Mouse (Mus musculus) hindbrain, postnatal 0 days (tissue): ENCODE data around the gene Baiap2. TPM values are rescaled to one million over a fixed set of nuclear protein-coding genes. Genes with fewer than 3 reads are reported as not detected.

ENCODE experiments used
- ATAC-seq: fragments of 200-750 bp; cut with Nextera tagmentation; 2 replicates; pipeline ENCODE4 v1.8.0; 2017; ENCODE audit warnings: mild to moderate bottlenecking, moderate TSS enrichment, moderate library complexity
- DNase-seq: peaks from one replicate; pipeline ENCODE4 v3.0.0-alpha.2; 2015; ENCODE audit warnings: low spot score
- H3K27ac ChIP-seq: fragments of 300-500 bp; sonication (generic); 2 replicates; pipeline ENCODE4 v1.5.1; 2014; ENCODE audit warnings: mild to moderate bottlenecking
- H3K27me3 ChIP-seq: fragments of 300-500 bp; sonication (generic); 2 replicates; pipeline ENCODE4 v1.6.1; 2014; ENCODE audit warnings: low read length, mixed read lengths; ENCODE audit not compliant: insufficient read depth
- H3K36me3 ChIP-seq: fragments of 300-500 bp; sonication (generic); 2 replicates; pipeline ENCODE4 v1.6.1; 2014; ENCODE audit warnings: low read length, mixed read lengths; ENCODE audit not compliant: insufficient read depth
- H3K4me1 ChIP-seq: fragments of 300-500 bp; sonication (generic); 2 replicates; pipeline ENCODE4 v1.6.1; 2014; ENCODE audit warnings: antibody characterized with exemption, low read length, mixed read lengths; ENCODE audit not compliant: insufficient read depth
- H3K4me2 ChIP-seq: fragments of 300-500 bp; sonication (generic); 2 replicates; pipeline ENCODE4 v1.6.1; 2014; ENCODE audit warnings: low read depth, mild to moderate bottlenecking, low read length, moderate library complexity, mixed read lengths
- H3K4me3 ChIP-seq: fragments of 300-500 bp; sonication (generic); 2 replicates; pipeline ENCODE4 v1.5.1; 2014; ENCODE audit warnings: low read length
- H3K9ac ChIP-seq: fragments of 300-500 bp; sonication (generic); replicated peaks from 2 replicates; pipeline ENCODE4 v1.6.1; 2014; ENCODE audit warnings: mild to moderate bottlenecking, low read length, moderate library complexity, mixed read lengths
- H3K9me3 ChIP-seq: fragments of 300-500 bp; sonication (generic); 2 replicates; pipeline ENCODE4 v1.6.1; 2016; ENCODE audit warnings: low read length, mixed read lengths
- CTCF ChIP-seq: IDR thresholded peaks from 2 replicates; pipeline ENCODE4 v1.5.1; 2016; ENCODE audit warnings: antibody characterized with exemption, control low read depth, low read depth
- WGBS: fragments of 180-500 bp; shearing (Covaris S2); extraction: QIAGEN DNeasy Blood & Tissue Kit; methylation state at CpG from one replicate; pipeline ENCODE4 v1.1.7; 2014; 5-methylcytosine and 5-hydroxymethylcytosine counted together
- polyA plus RNA-seq: library from polyadenylated mRNA; unstranded; fragments of >200 nt; fragmentation: Nextera tagmentation; extraction: Ambion mirVana; gene quantifications from 2 replicates; pipeline ENCODE4 v1.2.1, GENCODE M21; 2015
- total RNA-seq: library from RNA; depleted of rRNA; stranded (reverse); fragments of >200 nt; gene quantifications from 2 replicates; pipeline ENCODE4 v1.2.3, GENCODE M21; 2014

Baiap2 gene
- total and polyA plus RNA-seq, 2 experiments from 2014 or later = 30.8 to 62.4 TPM

GRCm38 (mm10) chr11:119918521-119918920, 24.0 kb upstream of the Baiap2 start:
- Histone ChIP-seq H3K4me2 (no peak overlapping the region), H3K27ac (no peak overlapping the region), H3K9ac (no peak overlapping the region), H3K36me3 (peaks cover 27% of the 10 kb centered on the region), H3K4me3 (no peak overlapping the region), H3K9me3 (no peaks in the 10 kb centered on the region), H3K27me3 (no peaks in the 10 kb centered on the region), H3K4me1 (peaks cover 7% of the 10 kb centered on the region)
- WGBS = 80% methylated on average over 7 of the region's 7 CpGs
- DNase-seq = no peak
- ATAC-seq = no peak
- TF ChIP-seq CTCF = no peak

GRCm38 (mm10) chr11:119919432-119919831, 23.1 kb upstream of the Baiap2 start:
- H3K4me2 ChIP-seq = no peak overlapping the region
- no peak for TF ChIP-seq CTCF
- H3K36me3 ChIP-seq = peaks cover 27% of the 10 kb centered on the region
- no peak overlapping the region for H3K9ac ChIP-seq
- H3K4me3 ChIP-seq = no peak overlapping the region
- H3K4me1 ChIP-seq = peaks cover 6% of the 10 kb centered on the region
- DNase-seq = no peak
- H3K9me3 ChIP-seq = no peaks in the 10 kb centered on the region
- no peaks in the 10 kb centered on the region for H3K27me3 ChIP-seq
- H3K27ac ChIP-seq = no peak overlapping the region
- ATAC-seq = 0 out of 2 replicates have a peak, but pooled peaks have one; percentile 4
- WGBS = 93% methylated on average over 4 of the region's 4 CpGs

- H3K4me3 ChIP-seq = no peak overlapping the region
These were observed 22.7 kb upstream of the Baiap2 start for GRCm38 (mm10) chr11:119919897-119920296.

GRCm38 (mm10) chr11:119920668-119921067, 21.9 kb upstream of the Baiap2 start:
- Histone ChIP-seq H3K4me1 (no peaks in the 10 kb centered on the region), H3K4me3 (no peak overlapping the region), H3K9ac (no peak overlapping the region), H3K4me2 (no peak overlapping the region), H3K9me3 (no peaks in the 10 kb centered on the region), H3K36me3 (peaks cover 27% of the 10 kb centered on the region), H3K27me3 (no peaks in the 10 kb centered on the region), H3K27ac (no peak overlapping the region)
- 88% methylated on average over 5 of the region's 5 CpGs for WGBS
- no peak for TF ChIP-seq CTCF
- DNase-seq (no peak), ATAC-seq (no peak)

More at GRCm38 (mm10) chr11:119919897-119920296, 22.7 kb upstream of the Baiap2 start:
- H3K9me3 ChIP-seq = no peaks in the 10 kb centered on the region
- DNase-seq (peak; percentile 82), ATAC-seq (peak; percentile 58)
- peaks cover 27% of the 10 kb centered on the region for H3K36me3 ChIP-seq
- H3K4me2 ChIP-seq = no peak overlapping the region
- 0 out of 2 replicates have a peak, but pooled peaks cover 1% of the 10 kb centered on the region for H3K4me1 ChIP-seq
- WGBS = 66% methylated on average over 8 of the region's 8 CpGs
- no peak overlapping the region for H3K9ac ChIP-seq
- no peaks in the 10 kb centered on the region for H3K27me3 ChIP-seq
- peak; percentile 98 for TF ChIP-seq CTCF
- H3K27ac ChIP-seq = no peak overlapping the region

- H3K27ac ChIP-seq = no peak overlapping the region
- DNase-seq (no peak), ATAC-seq (no peak)
- no peak overlapping the region for H3K4me2 ChIP-seq
- H3K36me3 ChIP-seq = no peaks in the 10 kb centered on the region
- 74% methylated on average over 5 of the region's 5 CpGs for WGBS
- no peaks in the 10 kb centered on the region for H3K9me3 ChIP-seq
- H3K4me1 ChIP-seq = no peaks in the 10 kb centered on the region
- no peaks in the 10 kb centered on the region for H3K27me3 ChIP-seq
- H3K9ac ChIP-seq = no peak overlapping the region
- no peak overlapping the region for H3K4me3 ChIP-seq
- no peak for TF ChIP-seq CTCF
These were observed 17.4 kb upstream of the Baiap2 start for GRCm38 (mm10) chr11:119925176-119925575.

GRCm38 (mm10) chr11:119926762-119927161, 15.8 kb upstream of the Baiap2 start:
- WGBS = 73% methylated on average over 5 of the region's 5 CpGs
- TF ChIP-seq CTCF = no peak
- DNase-seq (no peak), ATAC-seq (no peak)
- H3K4me3 ChIP-seq = no peak overlapping the region
- H3K9me3 ChIP-seq = no peaks in the 10 kb centered on the region
- H3K27me3 ChIP-seq = no peaks in the 10 kb centered on the region
- H3K9ac ChIP-seq = no peak overlapping the region
- H3K4me1 ChIP-seq = no peaks in the 10 kb centered on the region
- no peak overlapping the region for H3K27ac ChIP-seq
- no peak overlapping the region for H3K4me2 ChIP-seq
- H3K36me3 ChIP-seq = no peaks in the 10 kb centered on the region

GRCm38 (mm10) chr11:119928023-119928681, 14.4 kb upstream of the Baiap2 start:
- Histone ChIP-seq H3K36me3 (no peaks in the 10 kb centered on the region), H3K27ac (no peak overlapping the region), H3K9me3 (no peaks in the 10 kb centered on the region), H3K27me3 (no peaks in the 10 kb centered on the region), H3K4me2 (no peak overlapping the region), H3K9ac (no peak overlapping the region), H3K4me1 (no peaks in the 10 kb centered on the region), H3K4me3 (no peak overlapping the region)
- 70% methylated on average over 16 of the region's 16 CpGs for WGBS
- ATAC-seq (no peak), DNase-seq (no peak)
- no peak for TF ChIP-seq CTCF
